ENCODE assay signal across 14 mouse cellular contexts in genomic region chr19:22935067-22935466, GRCm38 (mm10).
"Had no signal": no experiment of that assay in that cellular context is flagged by ENCODE, and none has a peak within 500 bp of the region (broad histone marks: within the 10 kb centered on the region; RNA-seq: fewer than 3 reads in every experiment).

No protein-coding gene starts in this region.

- H3K27ac ChIP-seq: kidney, postnatal 0 days; limb, embryonic 13.5 days; liver, embryonic 14.5 days; midbrain, embryonic 12.5 days; neural tube, embryonic 13.5 days had no signal

- H3K4me3 ChIP-seq: limb, embryonic 13.5 days; midbrain, embryonic 12.5 days; neural tube, embryonic 13.5 days had no signal

- H3K9ac ChIP-seq: limb, embryonic 13.5 days; liver, embryonic 14.5 days; midbrain, embryonic 12.5 days; neural tube, embryonic 13.5 days had no signal

- H3K9me3 ChIP-seq: limb, embryonic 13.5 days; midbrain, embryonic 12.5 days; neural tube, embryonic 13.5 days had no signal

- ATAC-seq: midbrain, embryonic 16.5 days had no signal

- H3K27me3 ChIP-seq: limb, embryonic 13.5 days; midbrain, embryonic 12.5 days; neural tube, embryonic 13.5 days had no signal

- DNase-seq: kidney, adult 11 months; kidney, adult 9 months; kidney, postnatal 36 days; left cerebral cortex, postnatal 4 days; lung, adult 18-20 months; retina, postnatal 1 day; right cerebral cortex, postnatal 25 days; thymus, postnatal 4 days had no signal

- H3K36me3 ChIP-seq: limb, embryonic 13.5 days; midbrain, embryonic 12.5 days; neural tube, embryonic 13.5 days had no signal

- H3K4me2 ChIP-seq: limb, embryonic 13.5 days; midbrain, embryonic 12.5 days; neural tube, embryonic 13.5 days had no signal
